Mouse (Mus musculus) left cerebral cortex, postnatal 4 days (tissue): ENCODE measurements at regions not wholly inside any gene's neighbourhood (a gene's known extent, or its start where the extent isn't known, plus 50 kb on each side); places are given as distances from the start of the nearest gene placed in this dataset.
"Not testable (repeated sequence)": the region's sequence is repeated elsewhere in the genome, so short reads cannot be mapped to it uniquely, and the experiment has no call there.

ENCODE experiments used
- DNase-seq: peaks from one replicate; pipeline ENCODE4 v3.0.0-alpha.2; 2022
- intact Hi-C: fragments of 180-260 bp; cut with DNase I; formaldehyde crosslinking; loops from one replicate; pipeline ENCODE4 v1.15.1; 2025

DNA sequence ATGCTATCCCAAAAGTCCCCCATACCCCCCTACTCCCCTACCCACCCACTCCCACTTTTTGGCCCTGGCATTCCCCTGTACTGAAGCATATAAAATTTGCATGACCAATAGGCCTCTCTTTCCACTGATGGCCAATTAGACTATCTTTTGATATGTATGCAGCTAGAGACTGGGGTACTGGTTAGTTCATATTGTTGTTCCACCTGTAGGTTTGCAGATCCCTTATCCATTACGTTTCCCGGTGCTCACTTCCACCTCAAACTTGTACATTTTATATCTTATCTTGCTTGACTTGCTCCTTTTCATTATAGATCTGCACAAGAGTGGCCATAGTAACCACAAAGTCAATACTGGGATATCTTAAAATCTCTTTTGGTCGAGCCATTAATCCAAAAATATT, 2329.9 kb upstream of the Aga start:
- intact Hi-C loops, DNase-seq: not testable (repeated sequence)

- intact Hi-C loops, result no loop called here
- DNase-seq, result no peak
These were observed 2326.4 kb upstream of the Tenm3 start for GRCm38 (mm10) chr8:51170123-51170522.

GRCm38 (mm10) chr8:51145315-51145714, 2301.6 kb upstream of the Tenm3 start:
- DNase-seq, result peak; percentile 19
- intact Hi-C loops, result no loop called here

GRCm38 (mm10) chr8:51125436-51125835, 2281.7 kb upstream of the Tenm3 start:
- intact Hi-C loops, result loop anchor here (10.0 kb wide), 1 partner anchor 291 kb away; no protein-coding TSS in a partner anchor
- not testable (repeated sequence) for DNase-seq
